Mouse (Mus musculus) bone marrow macrophage, adult 2 months (primary cell): ENCODE data around the gene Fgf4.

Source experiments
- CTCF ChIP-seq: IDR thresholded peaks from 2 replicates; pipeline ENCODE4 v1.5.1; 2012; ENCODE audit warnings: low read depth, mild to moderate bottlenecking, low read length, moderate library complexity
- POLR2A ChIP-seq: IDR thresholded peaks from 2 replicates; pipeline ENCODE4 v1.6.1; 2012; ENCODE audit warnings: mild to moderate bottlenecking, low read depth, low read length, borderline replicate concordance

DNA sequence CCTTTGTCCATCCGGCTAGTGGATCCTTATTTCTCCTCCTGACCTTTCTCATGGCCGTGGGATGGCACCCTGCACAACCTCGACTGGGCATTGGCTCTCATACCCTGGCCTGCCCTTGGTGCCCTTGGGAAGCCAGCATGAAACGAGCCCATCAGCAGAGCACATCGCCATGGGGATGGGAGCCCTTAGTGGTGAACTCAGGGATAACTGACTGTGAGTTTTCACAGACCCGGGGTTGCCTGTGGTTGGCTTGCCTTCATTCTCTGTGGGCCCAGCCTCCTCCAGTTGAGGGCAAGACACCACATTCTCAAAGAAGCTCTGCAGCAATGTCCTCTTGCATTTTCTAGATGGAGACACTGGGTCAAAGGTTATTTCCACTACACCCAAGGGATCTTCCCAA is 45.2 kb downstream of the Fgf4 start:
- TF ChIP-seq POLR2A (no peak), CTCF (no peak)
